Mouse (Mus musculus): ENCODE measurements around the gene Vax1.

The Vax1 gene

DNA sequence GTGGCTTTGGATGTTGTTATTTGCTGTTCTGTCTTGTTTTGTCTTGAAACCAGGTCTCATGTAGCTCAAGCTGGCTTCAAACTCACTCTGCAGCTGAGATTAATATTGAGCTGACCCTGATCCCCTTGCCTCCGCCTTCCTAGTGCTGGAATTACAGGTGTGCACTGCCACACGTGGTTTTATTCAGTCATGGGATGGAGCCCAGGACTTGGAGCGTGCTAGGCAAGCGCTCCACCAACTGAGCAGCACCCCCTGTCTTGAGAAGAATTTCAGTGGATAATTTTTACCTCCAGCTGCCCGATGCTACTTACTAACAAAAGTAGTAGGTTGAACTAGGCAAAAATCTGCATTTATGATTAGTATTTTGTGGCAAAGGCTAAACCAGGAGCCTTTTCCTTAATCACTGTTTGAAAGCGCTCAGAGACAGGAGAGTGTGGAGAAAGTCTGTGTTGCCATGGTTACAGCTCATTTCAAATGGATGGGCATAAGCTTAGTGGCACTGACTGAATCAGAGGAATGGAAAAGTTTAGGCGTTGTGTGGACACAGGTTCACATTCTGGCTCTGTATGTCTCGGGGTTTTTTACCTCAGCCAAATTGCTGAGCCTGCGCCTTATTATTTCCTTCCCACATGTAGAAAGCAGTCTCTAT is 24.2 kb downstream of the Vax1 start:
- no peak for TF ChIP-seq GATA4 (IDR thresholded peaks at IDR 0.05; ENCODE audit: insufficient replicate concordance, low read length)

DNA sequence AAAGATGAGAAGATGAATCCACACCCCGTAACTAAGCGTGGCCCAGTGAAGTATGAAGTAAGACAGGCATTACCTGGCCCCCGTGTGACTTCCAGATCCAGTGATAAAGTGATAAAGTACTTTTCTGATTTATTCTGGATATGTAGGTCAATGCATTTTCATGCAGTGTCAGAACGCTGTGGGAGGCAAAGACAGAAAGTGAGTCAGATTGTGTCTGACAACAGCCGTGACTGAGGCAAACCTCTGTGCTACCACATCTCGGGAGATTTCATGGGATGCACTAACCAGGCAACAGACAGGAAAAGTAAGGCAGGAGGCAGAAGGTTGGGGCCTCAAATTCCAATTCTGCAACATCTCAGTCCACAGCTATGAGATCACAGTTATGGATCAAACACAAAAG is 24.8 kb downstream of the Vax1 start:
- TF ChIP-seq GATA4 (IDR thresholded peaks at IDR 0.05; ENCODE audit: insufficient replicate concordance, low read length) = no peak

DNA sequence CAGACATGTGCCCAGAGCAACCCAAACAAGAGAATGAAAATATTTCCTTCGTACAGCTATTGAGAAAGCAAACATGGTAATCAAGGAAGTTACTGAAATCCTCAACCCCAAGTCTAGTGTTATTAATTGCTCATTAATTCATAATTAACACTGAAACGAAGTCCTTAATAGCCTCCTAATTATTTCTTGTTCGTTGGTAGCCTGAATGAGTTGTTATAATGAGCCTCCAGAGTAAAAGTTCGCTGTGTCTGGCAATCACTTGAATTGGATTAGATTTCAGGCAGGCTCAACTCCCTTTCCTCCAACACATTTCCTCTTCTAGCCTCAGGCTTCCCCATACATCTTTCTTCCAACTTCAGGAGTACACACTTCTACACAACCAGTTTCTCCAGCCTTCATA is 27.6 kb downstream of the Vax1 start:
- TF ChIP-seq GATA4 (IDR thresholded peaks at IDR 0.05; ENCODE audit: insufficient replicate concordance, low read length) = no peak

DNA sequence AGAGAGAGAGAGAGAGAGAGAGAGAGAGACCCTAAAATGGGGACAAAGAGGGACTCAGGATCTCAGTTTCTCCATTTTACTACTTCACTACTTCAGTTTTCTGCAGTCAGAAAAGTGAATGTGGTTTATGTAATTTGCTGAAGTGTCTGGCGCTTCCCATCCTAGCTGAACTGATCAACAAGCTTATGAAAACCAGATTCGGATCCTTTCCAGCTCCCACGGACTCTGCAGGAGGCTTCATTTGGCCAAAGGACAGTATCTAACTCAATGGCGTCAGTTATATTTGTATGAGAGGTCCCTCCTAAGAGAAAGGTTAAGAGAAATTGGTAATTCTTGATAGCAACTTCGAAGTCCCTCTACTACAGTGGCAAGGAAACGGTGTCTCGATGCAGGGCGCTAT is 34.5 kb downstream of the Vax1 start:
- TF ChIP-seq GATA4 (IDR thresholded peaks at IDR 0.05; ENCODE audit: insufficient replicate concordance, low read length) = no peak

DNA sequence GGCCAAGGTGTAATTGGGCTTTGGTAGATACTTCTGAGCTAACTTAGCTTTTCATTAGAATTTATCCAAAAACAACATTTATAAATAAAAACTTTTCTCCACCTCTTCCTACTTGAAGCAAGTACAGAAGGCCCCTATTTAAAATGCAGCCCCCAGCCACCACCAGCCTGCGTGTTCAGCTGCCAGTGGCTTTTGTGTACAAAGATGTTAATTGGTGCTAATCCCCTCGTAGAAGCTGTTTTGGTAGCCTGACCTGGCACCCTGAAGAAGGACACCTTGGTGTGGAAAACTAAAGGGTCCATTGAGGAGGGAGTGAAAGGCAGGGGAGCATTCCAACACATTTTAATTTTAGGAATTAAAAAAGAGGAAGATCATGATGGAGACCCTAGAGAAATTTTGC is 34.9 kb downstream of the Vax1 start:
- no peak for TF ChIP-seq GATA4 (IDR thresholded peaks at IDR 0.05; ENCODE audit: insufficient replicate concordance, low read length)

DNA sequence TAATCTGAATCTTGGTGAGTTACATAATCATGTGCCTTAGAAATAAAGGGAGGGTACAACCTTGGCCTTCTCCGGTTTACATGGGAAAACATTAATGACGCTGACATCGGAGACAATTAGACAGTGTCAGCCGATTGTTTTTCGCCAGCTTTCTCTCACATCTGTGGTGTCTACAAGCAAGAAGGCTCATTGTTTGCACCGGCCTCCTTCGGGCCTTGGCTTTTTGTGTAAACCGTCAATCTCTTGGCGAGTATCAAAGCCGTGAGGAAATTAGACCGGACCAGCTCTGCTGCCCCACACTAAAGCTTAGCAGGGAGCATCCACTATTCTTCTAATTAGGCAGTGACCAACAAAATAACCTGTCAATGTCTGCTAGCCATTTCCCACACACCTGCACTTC is 36.7 kb downstream of the Vax1 start:
- TF ChIP-seq GATA4 (IDR thresholded peaks at IDR 0.05; ENCODE audit: insufficient replicate concordance, low read length) = no peak

DNA sequence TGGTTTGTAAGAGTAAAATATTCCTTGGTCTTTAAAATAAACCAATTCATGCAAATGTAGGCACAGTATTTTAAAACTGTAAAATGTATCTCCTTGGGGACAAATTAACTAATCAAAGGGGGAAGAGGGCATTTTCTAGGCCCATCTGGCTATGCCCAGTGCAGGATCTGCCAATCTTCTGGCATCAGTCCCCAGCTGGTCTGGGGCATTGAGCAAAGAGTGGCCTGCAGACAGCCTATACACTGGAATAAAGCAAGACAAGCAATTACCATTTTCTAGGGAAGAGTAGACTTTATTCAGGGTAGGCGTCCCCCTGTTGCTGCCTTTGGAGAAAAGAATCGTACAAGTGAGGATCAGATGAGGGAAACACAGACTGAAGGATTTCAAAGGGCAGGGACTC is 40.2 kb downstream of the Vax1 start:
- TF ChIP-seq GATA4 (IDR thresholded peaks at IDR 0.05; ENCODE audit: insufficient replicate concordance, low read length) = no peak

DNA sequence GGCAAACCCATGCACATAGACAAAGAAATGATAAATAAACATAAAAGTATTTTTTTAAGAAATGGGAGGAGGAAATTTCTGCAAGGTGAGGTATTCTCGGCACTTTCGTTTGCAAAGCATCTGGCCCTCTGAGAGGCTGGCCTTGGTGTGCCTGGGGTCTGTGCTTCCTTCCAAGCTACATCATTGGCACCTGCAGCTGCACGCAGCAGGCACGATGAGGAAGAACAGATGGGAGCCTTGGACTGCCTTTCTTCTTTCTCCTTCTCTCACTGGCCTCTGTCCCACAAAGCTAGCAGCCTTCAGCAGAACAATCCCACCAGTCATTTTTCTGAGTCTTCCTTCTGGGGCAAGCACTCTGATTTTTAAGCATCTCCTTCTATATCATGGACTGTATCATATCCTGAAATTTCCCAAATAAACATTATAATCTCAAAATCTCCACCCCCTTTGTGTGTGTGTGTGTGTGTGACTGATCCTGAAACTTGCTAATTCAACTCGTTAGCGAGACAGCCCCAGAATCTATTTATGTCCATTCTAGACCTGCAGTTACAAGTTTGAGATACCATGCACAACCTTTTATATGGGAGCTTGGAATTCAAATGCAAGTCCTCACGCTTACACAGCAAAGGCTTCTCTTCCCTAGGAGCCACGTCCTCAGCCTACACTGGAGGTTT is 41.2 kb downstream of the Vax1 start:
- no peak for TF ChIP-seq GATA4 (IDR thresholded peaks at IDR 0.05; ENCODE audit: insufficient replicate concordance, low read length)

DNA sequence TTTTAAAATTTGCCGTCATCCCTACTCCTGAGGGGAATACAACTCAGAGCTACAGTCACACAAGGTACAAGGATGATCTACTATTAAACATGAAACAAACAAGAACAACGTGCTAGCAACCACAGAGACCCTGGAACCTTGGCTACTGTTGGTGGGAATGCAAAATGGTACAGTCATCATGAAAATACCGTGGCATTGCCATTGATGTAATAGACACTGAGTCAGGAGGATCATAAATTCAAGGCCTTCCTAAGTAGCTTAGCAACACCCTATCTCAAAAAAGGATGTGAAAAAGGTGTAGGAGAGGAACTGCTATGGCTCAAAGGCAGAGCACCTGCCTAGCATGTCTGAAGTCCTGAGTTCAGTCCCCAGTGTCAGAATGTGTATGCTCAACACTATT is 42.4 kb downstream of the Vax1 start:
- no peak for TF ChIP-seq GATA4 (IDR thresholded peaks at IDR 0.05; ENCODE audit: insufficient replicate concordance, low read length)
